Mouse (Mus musculus) forebrain, postnatal 0 days (tissue): ENCODE measurements around the gene Fbxw5. TPM values are rescaled to one million over a fixed set of nuclear protein-coding genes. Genes with fewer than 3 reads are reported as not detected.
"Not testable (repeated sequence)": the region's sequence is repeated elsewhere in the genome, so short reads cannot be mapped to it uniquely, and the experiment has no call there.

Experiments
- ATAC-seq: fragments of 200-750 bp; cut with Nextera tagmentation; 2 replicates; pipeline ENCODE4 v1.8.0; 2017; ENCODE audit warnings: mild to moderate bottlenecking, moderate library complexity
- DNase-seq: peaks from one replicate; pipeline ENCODE4 v3.0.0-alpha.2; 2015
- H3K27ac ChIP-seq: fragments of 300-500 bp; sonication (generic); 2 replicates; pipeline ENCODE4 v1.5.1; 2014; ENCODE audit warnings: low read depth, mild to moderate bottlenecking, antibody characterized with exemption, low read length, moderate library complexity, mixed read lengths
- H3K27me3 ChIP-seq: fragments of 300-500 bp; sonication (generic); 2 replicates; pipeline ENCODE4 v1.6.1; 2014; ENCODE audit warnings: mild to moderate bottlenecking, low read length, mixed read lengths; ENCODE audit not compliant: insufficient read depth
- H3K36me3 ChIP-seq: fragments of 300-500 bp; sonication (generic); 2 replicates; pipeline ENCODE4 v1.6.1; 2014; ENCODE audit warnings: mild to moderate bottlenecking, moderate library complexity; ENCODE audit not compliant: insufficient read depth
- H3K4me1 ChIP-seq: fragments of 300-500 bp; sonication (generic); 2 replicates; pipeline ENCODE4 v1.6.1; 2014; ENCODE audit warnings: antibody characterized with exemption; ENCODE audit not compliant: insufficient read depth
- H3K4me2 ChIP-seq: fragments of 300-500 bp; sonication (generic); 2 replicates; pipeline ENCODE4 v1.6.1; 2014; ENCODE audit warnings: low read depth, mild to moderate bottlenecking, moderate library complexity
- H3K4me3 ChIP-seq: fragments of 300-500 bp; sonication (generic); 2 replicates; pipeline ENCODE4 v1.5.1; 2014; ENCODE audit warnings: low read depth, low read length, mixed read lengths
- H3K9ac ChIP-seq: fragments of 300-500 bp; sonication (generic); 2 replicates; pipeline ENCODE4 v1.6.1; 2014; ENCODE audit warnings: mild to moderate bottlenecking
- H3K9me3 ChIP-seq: fragments of 300-500 bp; sonication (generic); 2 replicates; pipeline ENCODE4 v1.6.1; 2016; ENCODE audit warnings: low read length
- CTCF ChIP-seq: sonication (generic); IDR thresholded peaks from 2 replicates; pipeline ENCODE4 v1.5.1; 2016; ENCODE audit warnings: antibody characterized with exemption, control low read depth, low read depth
- WGBS: fragments of 180-500 bp; shearing (Covaris S2); extraction: QIAGEN DNeasy Blood & Tissue Kit; methylation state at CpG from one replicate; pipeline ENCODE4 v1.1.7; 2014; 5-methylcytosine and 5-hydroxymethylcytosine counted together
- polyA plus RNA-seq: library from polyadenylated mRNA; unstranded; fragments of >200 nt; fragmentation: Nextera tagmentation; extraction: Ambion mirVana; gene quantifications from 2 replicates; pipeline ENCODE4 v1.2.1, GENCODE M21; 2015
- total RNA-seq: library from RNA; depleted of rRNA; stranded (reverse); fragments of >200 nt; gene quantifications from 2 replicates; pipeline ENCODE4 v1.2.3, GENCODE M21; 2014; rRNA removed

Gene Fbxw5
- total and polyA plus RNA-seq, 2 experiments from 2014 or later = 116 to 140 TPM

DNA sequence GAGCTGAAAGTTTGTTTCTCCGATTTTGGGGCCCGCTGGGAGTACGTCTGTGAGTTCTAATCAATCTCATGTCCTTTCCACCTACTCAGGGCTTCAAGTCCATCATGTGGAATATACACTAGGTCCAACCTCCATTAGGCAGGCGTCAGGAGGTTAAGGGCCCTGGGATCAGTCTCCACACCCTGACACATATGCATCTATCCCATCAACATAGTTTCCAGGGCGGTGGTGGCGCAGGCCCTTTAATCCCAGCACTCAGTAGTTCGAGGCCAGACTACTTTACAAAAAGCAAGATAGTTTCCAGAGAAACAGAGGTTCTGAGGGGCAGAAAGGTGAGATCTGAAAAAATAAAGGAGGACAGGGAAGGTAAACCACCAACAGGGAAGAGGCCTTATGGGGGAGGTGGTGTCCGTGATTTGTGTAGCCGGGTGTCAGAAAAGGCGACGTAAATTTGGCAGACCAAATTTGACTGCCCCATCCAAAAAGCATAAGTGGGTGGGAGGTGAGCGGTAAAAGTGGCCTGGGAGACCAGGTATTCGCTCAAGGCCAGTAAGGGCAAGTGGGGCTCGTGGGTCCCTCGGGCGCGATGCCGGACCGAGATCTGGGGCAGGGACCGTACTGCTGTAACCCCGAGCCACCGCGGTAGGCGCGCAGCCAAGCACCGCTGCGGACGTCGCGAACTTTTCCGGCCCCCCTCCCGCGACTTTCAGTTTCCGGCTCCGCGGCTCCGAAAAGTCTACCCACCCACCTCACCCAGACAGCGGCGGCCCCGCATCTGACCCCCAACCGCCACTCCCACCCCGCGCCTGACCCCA is 45.7 kb downstream of the Fbxw5 start:
- Histone ChIP-seq H3K27me3 (no peaks in the 10 kb centered on the region), H3K9ac (peak overlapping the region; percentile 53), H3K9me3 (no peaks in the 10 kb centered on the region), H3K36me3 (no peaks in the 10 kb centered on the region), H3K4me3 (peak overlapping the region; percentile 76), H3K27ac (peak overlapping the region; percentile 35; the same call in 1 of the 2 replicates), H3K4me1 (peaks cover 10% of the 10 kb centered on the region), H3K4me2 (peak overlapping the region; percentile 70)
- no peak for TF ChIP-seq CTCF
- DNase-seq (no peak), ATAC-seq (peak; percentile 47)
- WGBS = 7% methylated on average over 43 of the region's 43 CpGs

- peak; percentile 100 for ATAC-seq
- Histone ChIP-seq H3K27me3 (no peaks in the 10 kb centered on the region), H3K4me2 (peak within 1 kb of the TSS; percentile 70), H3K4me1 (peaks cover 10% of the 10 kb centered on the region), H3K9ac (peak within 1 kb of the TSS; percentile 53), H3K9me3 (no peaks in the 10 kb centered on the region), H3K27ac (peak within 1 kb of the TSS; percentile 35; the same call in 1 of the 2 replicates), H3K4me3 (peak within 1 kb of the TSS; percentile 76), H3K36me3 (no peaks in the 10 kb centered on the region)
- 3% methylated on average over 48 of the region's 48 CpGs for WGBS
- TF ChIP-seq CTCF = no peak
- DNase-seq = peak; percentile 99
Measured at GRCm38 (mm10) chr2:25546811-25547491, 46.4 kb downstream of the Fbxw5 start, which contains the start of gene Traf2. Gene Traf2 (minus strand): TSS chr2:25546940.

GRCm38 (mm10) chr2:25549021-25549991 is 48.8 kb downstream of the Fbxw5 start:
- Histone ChIP-seq H3K9ac (no peak overlapping the region), H3K4me2 (no peak overlapping the region), H3K27me3 (no peaks in the 10 kb centered on the region), H3K36me3 (no peaks in the 10 kb centered on the region), H3K9me3 (no peaks in the 10 kb centered on the region), H3K4me1 (peaks cover 10% of the 10 kb centered on the region), H3K27ac (no peak overlapping the region), H3K4me3 (no peak overlapping the region)
- no peak for TF ChIP-seq CTCF
- 86% methylated on average over 9 of the region's 9 CpGs for WGBS
- no peak for ATAC-seq
- no peak for DNase-seq

GRCm38 (mm10) chr2:25551186-25551585 is 50.6 kb downstream of the Fbxw5 start:
- no peak for ATAC-seq
- 36% methylated on average over 5 of the region's 5 CpGs for WGBS

DNA sequence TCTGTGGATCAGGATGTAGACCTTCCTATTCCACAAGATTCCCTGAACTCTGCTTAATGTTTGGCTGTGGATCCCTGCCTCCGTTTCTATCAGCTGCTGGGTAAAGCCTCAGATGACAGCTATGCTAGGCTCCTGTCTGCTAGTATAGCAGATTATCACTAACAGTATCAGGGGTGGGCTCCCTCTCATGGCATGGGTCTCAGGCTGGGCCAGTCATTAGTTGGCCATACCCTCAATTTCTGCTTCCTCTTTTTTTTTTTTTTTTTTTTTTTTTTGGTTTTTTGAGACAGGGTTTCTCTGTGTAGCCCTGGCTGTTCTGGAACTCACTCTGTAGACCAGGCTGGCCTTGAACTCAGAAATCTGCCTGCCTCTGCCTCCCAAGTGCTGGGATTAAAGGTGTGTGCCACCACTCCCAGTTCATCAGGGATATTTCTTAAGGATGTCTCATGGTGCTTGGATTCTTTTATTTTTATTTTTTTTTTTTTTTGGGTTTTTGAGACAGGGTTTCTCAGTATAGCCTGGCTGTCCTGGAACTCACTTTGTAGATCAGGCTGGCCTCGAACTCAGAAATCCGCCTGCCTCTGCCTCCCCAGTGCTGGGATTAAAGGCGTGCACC is 52.7 kb downstream of the Fbxw5 start:
- H3K4me2 ChIP-seq, ATAC-seq, H3K36me3 ChIP-seq, H3K4me3 ChIP-seq, DNase-seq, H3K9ac ChIP-seq, H3K27me3 ChIP-seq, H3K4me1 ChIP-seq, H3K27ac ChIP-seq, H3K9me3 ChIP-seq: not testable (repeated sequence)
- 90% methylated on average over 4 of the region's 4 CpGs for WGBS

More at GRCm38 (mm10) chr2:25551186-25551585, 50.6 kb downstream of the Fbxw5 start:
- no peaks in the 10 kb centered on the region for H3K27me3 ChIP-seq
- no peak overlapping the region for H3K4me3 ChIP-seq
- H3K9ac ChIP-seq = no peak overlapping the region
- H3K9me3 ChIP-seq = no peaks in the 10 kb centered on the region
- H3K4me1 ChIP-seq = peaks cover 7% of the 10 kb centered on the region
- peak; percentile 71 for TF ChIP-seq CTCF
- H3K36me3 ChIP-seq = no peaks in the 10 kb centered on the region
- no peak overlapping the region for H3K27ac ChIP-seq
- no peak for DNase-seq
- no peak overlapping the region for H3K4me2 ChIP-seq

Other genes starting within 250 kb of the Fbxw5 start
Only the 30 nearest of the 36 such genes appear.
- not detected in 2 replicates for gene Lrrc26, start 210.8 kb upstream of the Fbxw5 start, total RNA-seq
- gene Lrrc26, start 210.8 kb upstream of the Fbxw5 start, polyA plus RNA-seq = 0.15 TPM in 1 of 2 replicates, not detected in the other
- 77.3 and 88.5 TPM in 2 replicates for gene Grin1, start 181.6 kb upstream of the Fbxw5 start, total RNA-seq
- 46.9 and 58.2 TPM in 2 replicates for gene Grin1, start 181.6 kb upstream of the Fbxw5 start, polyA plus RNA-seq
- 54.0 and 66.1 TPM in 2 replicates for gene Man1b1, start 168.4 kb upstream of the Fbxw5 start, total RNA-seq
- 35.5 and 43.8 TPM in 2 replicates for gene Man1b1, start 168.4 kb upstream of the Fbxw5 start, polyA plus RNA-seq
- gene Dpp7, start 144.4 kb upstream of the Fbxw5 start, total RNA-seq = 17.4 and 21.7 TPM in 2 replicates
- gene Dpp7, start 144.4 kb upstream of the Fbxw5 start, polyA plus RNA-seq = 15.3 and 19.8 TPM in 2 replicates
- gene Uap1l1, start 135.1 kb upstream of the Fbxw5 start, total RNA-seq = 4.1 and 5.2 TPM in 2 replicates
- 10.4 and 11.9 TPM in 2 replicates for gene Uap1l1, start 135.1 kb upstream of the Fbxw5 start, polyA plus RNA-seq
- gene Sapcd2, start 128.4 kb upstream of the Fbxw5 start, total RNA-seq = 13.2 and 13.9 TPM in 2 replicates
- gene Sapcd2, start 128.4 kb upstream of the Fbxw5 start, polyA plus RNA-seq = 9.5 and 12.7 TPM in 2 replicates
- 8.2 and 13.5 TPM in 2 replicates for gene Entpd2, start 104.9 kb upstream of the Fbxw5 start, total RNA-seq
- 14.2 and 18.2 TPM in 2 replicates for gene Entpd2, start 104.9 kb upstream of the Fbxw5 start, polyA plus RNA-seq
- 179 and 188 TPM in 2 replicates for gene Npdc1, start 101.4 kb upstream of the Fbxw5 start, total RNA-seq
- 413 and 442 TPM in 2 replicates for gene Npdc1, start 101.4 kb upstream of the Fbxw5 start, polyA plus RNA-seq
- gene Fut7, start 77.5 kb upstream of the Fbxw5 start, total RNA-seq = 1.3 TPM in 1 of 2 replicates, not detected in the other
- gene Fut7, start 77.5 kb upstream of the Fbxw5 start, polyA plus RNA-seq = 0.17 and 0.23 TPM in 2 replicates
- gene Abca2, start 72.0 kb upstream of the Fbxw5 start, total RNA-seq = 51.5 and 67.4 TPM in 2 replicates
- gene Abca2, start 72.0 kb upstream of the Fbxw5 start, polyA plus RNA-seq = 8.8 and 10.5 TPM in 2 replicates
- gene Clic3, start 43.9 kb upstream of the Fbxw5 start, total RNA-seq = 0.48 TPM in 1 of 2 replicates, not detected in the other
- gene Clic3, start 43.9 kb upstream of the Fbxw5 start, polyA plus RNA-seq = 2.5 and 3.6 TPM in 2 replicates
- 154 and 164 TPM in 2 replicates for gene Paxx, start 39.7 kb upstream of the Fbxw5 start, total RNA-seq
- gene Paxx, start 39.7 kb upstream of the Fbxw5 start, polyA plus RNA-seq = 151 and 154 TPM in 2 replicates
- 1,270 and 1,729 TPM in 2 replicates for gene Ptgds, start 30.7 kb upstream of the Fbxw5 start, total RNA-seq
- 1,561 and 1,919 TPM in 2 replicates for gene Ptgds, start 30.7 kb upstream of the Fbxw5 start, polyA plus RNA-seq
- not detected in 2 replicates for gene Lcn12, start 6.8 kb upstream of the Fbxw5 start, total RNA-seq
- gene Lcn12, start 6.8 kb upstream of the Fbxw5 start, polyA plus RNA-seq = not detected in 2 replicates
- gene C8g, start 969 bp downstream of the Fbxw5 start, total RNA-seq = 0.85 and 2.4 TPM in 2 replicates
- 4.0 and 4.3 TPM in 2 replicates for gene C8g, start 969 bp downstream of the Fbxw5 start, polyA plus RNA-seq
- 8.0 and 9.6 TPM in 2 replicates for gene Traf2, start 46.2 kb downstream of the Fbxw5 start, total RNA-seq
- 7.8 and 9.2 TPM in 2 replicates for gene Traf2, start 46.2 kb downstream of the Fbxw5 start, polyA plus RNA-seq
- gene Edf1, start 57.1 kb downstream of the Fbxw5 start, total RNA-seq = 151 and 174 TPM in 2 replicates
- gene Edf1, start 57.1 kb downstream of the Fbxw5 start, polyA plus RNA-seq = 368 and 392 TPM in 2 replicates
- gene Mamdc4, start 74.1 kb downstream of the Fbxw5 start, total RNA-seq = 1.0 and 9.0 TPM in 2 replicates
- gene Mamdc4, start 74.1 kb downstream of the Fbxw5 start, polyA plus RNA-seq = 0.21 and 0.26 TPM in 2 replicates
- 33.7 and 43.2 TPM in 2 replicates for gene Phpt1, start 74.5 kb downstream of the Fbxw5 start, total RNA-seq
- 171 and 185 TPM in 2 replicates for gene Phpt1, start 74.5 kb downstream of the Fbxw5 start, polyA plus RNA-seq
- gene Ajm1, start 81.0 kb downstream of the Fbxw5 start, total RNA-seq = 13.5 and 16.0 TPM in 2 replicates
- gene Ajm1, start 81.0 kb downstream of the Fbxw5 start, polyA plus RNA-seq = 11.3 and 13.7 TPM in 2 replicates
- 68.2 and 79.3 TPM in 2 replicates for gene Rabl6, start 107.8 kb downstream of the Fbxw5 start, total RNA-seq
- gene Rabl6, start 107.8 kb downstream of the Fbxw5 start, polyA plus RNA-seq = 51.8 and 54.9 TPM in 2 replicates
- not detected in 2 replicates for gene Ccdc183, start 116.9 kb downstream of the Fbxw5 start, total RNA-seq
- 0.36 TPM in 2 replicates for gene Ccdc183, start 116.9 kb downstream of the Fbxw5 start, polyA plus RNA-seq
- 39.4 and 49.5 TPM in 2 replicates for gene Tmem141, start 121.3 kb downstream of the Fbxw5 start, total RNA-seq
- gene Tmem141, start 121.3 kb downstream of the Fbxw5 start, polyA plus RNA-seq = 41.9 and 42.7 TPM in 2 replicates
- gene Fcna, start 127.3 kb downstream of the Fbxw5 start, total RNA-seq = 3.3 and 4.7 TPM in 2 replicates
- 5.2 and 6.7 TPM in 2 replicates for gene Fcna, start 127.3 kb downstream of the Fbxw5 start, polyA plus RNA-seq
- gene Lcn8, start 152.4 kb downstream of the Fbxw5 start, total RNA-seq = not detected in 2 replicates
- not detected in 2 replicates for gene Lcn8, start 152.4 kb downstream of the Fbxw5 start, polyA plus RNA-seq
- gene Lcn5, start 157.2 kb downstream of the Fbxw5 start, total RNA-seq = not detected in 2 replicates
- gene Lcn5, start 157.2 kb downstream of the Fbxw5 start, polyA plus RNA-seq = not detected in 2 replicates
- gene Lcn6, start 176.0 kb downstream of the Fbxw5 start, total RNA-seq = not detected in 2 replicates
- gene Lcn6, start 176.0 kb downstream of the Fbxw5 start, polyA plus RNA-seq = not detected in 2 replicates
- gene Lcn10, start 182.0 kb downstream of the Fbxw5 start, total RNA-seq = not detected in 2 replicates
- not detected in 2 replicates for gene Lcn10, start 182.0 kb downstream of the Fbxw5 start, polyA plus RNA-seq
- not detected in 2 replicates for gene Obp2a, start 199.3 kb downstream of the Fbxw5 start, total RNA-seq
- gene Obp2a, start 199.3 kb downstream of the Fbxw5 start, polyA plus RNA-seq = not detected in 2 replicates
- 43.4 and 50.5 TPM in 2 replicates for gene Bmyc, start 206.0 kb downstream of the Fbxw5 start, total RNA-seq
- gene Bmyc, start 206.0 kb downstream of the Fbxw5 start, polyA plus RNA-seq = 194 and 195 TPM in 2 replicates